Mouse (Mus musculus) megakaryocyte, embryonic 14.5 days (primary cell): ENCODE measurements around the gene Apopt1. TPM values are rescaled to one million over a fixed set of nuclear protein-coding genes. Genes with fewer than 3 reads are reported as not detected.
"Not testable (repeated sequence)": the region's sequence is repeated elsewhere in the genome, so short reads cannot be mapped to it uniquely, and the experiment has no call there.

ENCODE experiments used
- H3K27me3 ChIP-seq: replicated peaks from 2 replicates; pipeline ENCODE3; 2012; ENCODE audit warnings: inconsistent platforms
- H3K36me3 ChIP-seq: replicated peaks from 2 replicates; pipeline ENCODE3; 2012; ENCODE audit warnings: low read length, inconsistent platforms, mixed read lengths
- H3K4me1 ChIP-seq: 2 replicates; pipeline ENCODE4 v1.6.1; 2012; ENCODE audit warnings: inconsistent platforms
- H3K4me3 ChIP-seq: replicated peaks from 2 replicates; pipeline ENCODE3; 2012; ENCODE audit warnings: moderate library complexity, mild to moderate bottlenecking, inconsistent platforms
- H3K9me3 ChIP-seq: 2 replicates; pipeline ENCODE4 v1.6.1; 2012; ENCODE audit warnings: inconsistent platforms
- FLI1 ChIP-seq: IDR thresholded peaks from 2 replicates; pipeline ENCODE4 v1.6.1; 2012; ENCODE audit warnings: low read length, inconsistent platforms, mixed read lengths
- GATA1 ChIP-seq: IDR thresholded peaks from 3 replicates; pipeline ENCODE4 v1.6.1; 2012; ENCODE audit warnings: mixed read lengths, low read length, inconsistent platforms, borderline replicate concordance
- polyA plus RNA-seq: library from polyadenylated mRNA; stranded (reverse); fragments of >175 nt; gene quantifications from 2 replicates; pipeline ENCODE4 v1.2.3, GENCODE M21; 2012; ENCODE audit warnings: low replicate concordance; ENCODE audit not compliant: insufficient read depth

The Apopt1 gene
- polyA plus RNA-seq, 1 experiment: 126 TPM

DNA sequence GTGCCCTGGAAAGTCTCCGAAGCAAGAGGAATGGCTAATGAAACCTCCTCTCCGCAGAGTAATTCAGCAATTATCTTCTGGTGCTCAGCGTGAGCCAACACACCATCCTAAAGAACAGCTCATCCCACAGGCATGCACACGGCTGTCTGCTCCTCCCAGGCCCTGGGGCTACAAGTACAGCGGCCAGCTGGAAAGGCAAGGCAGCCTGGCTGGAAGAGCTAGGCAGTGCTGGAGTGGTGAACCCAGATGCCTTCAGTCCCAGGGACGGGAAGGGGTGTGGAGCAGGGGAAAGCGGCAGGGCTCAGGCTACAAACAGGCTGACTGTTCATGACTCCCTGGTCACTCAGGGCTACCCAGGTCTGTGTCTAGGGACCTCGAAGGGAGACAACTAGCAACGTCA, 8.5 kb upstream of the Apopt1 start:
- Histone ChIP-seq H3K9me3 (no peaks in the 10 kb centered on the region), H3K27me3 (peaks cover 31% of the 10 kb centered on the region), H3K36me3 (peaks cover 20% of the 10 kb centered on the region), H3K4me1 (peaks cover 9% of the 10 kb centered on the region; the same call in 1 of the 2 replicates), H3K4me3 (no peak overlapping the region)
- TF ChIP-seq FLI1 (no peak), GATA1 (no peak)

DNA sequence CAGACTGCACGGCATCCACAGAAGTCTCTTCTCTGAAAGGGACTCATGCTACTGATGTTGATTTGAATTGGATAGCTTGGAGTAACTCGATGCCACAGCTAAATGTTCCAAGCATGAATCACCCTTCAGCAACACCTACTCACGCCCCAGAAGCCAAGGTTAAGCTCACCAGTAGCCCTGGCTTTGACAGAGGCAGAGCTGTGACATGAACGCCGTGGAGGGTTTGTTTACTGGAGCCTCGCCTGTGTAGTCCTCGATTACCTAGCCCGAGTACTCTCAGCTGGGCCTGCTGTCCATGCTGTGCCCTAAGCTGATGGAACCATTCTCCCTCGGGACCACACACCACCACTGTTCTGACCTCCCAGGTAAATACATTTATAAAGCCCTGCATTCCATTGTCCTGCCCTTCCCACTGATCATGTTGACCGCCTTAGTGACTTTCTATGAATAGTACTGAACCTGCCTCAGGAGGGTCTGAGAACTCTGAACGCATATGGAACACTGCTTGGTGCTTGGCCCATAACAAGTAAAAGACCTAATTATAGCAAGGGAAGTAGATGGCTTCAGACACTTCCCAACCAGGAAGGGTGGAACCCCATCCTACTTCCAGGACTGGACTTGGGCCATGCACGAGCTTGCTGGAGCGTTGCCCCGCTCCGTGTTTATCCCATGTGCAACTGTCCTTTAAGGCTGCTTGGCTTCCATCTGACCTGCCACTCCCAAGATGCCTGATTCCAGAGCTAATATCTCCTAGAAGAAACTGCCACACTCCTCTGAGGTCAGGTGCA, 7.7 kb upstream of the Apopt1 start:
- no peaks in the 10 kb centered on the region for H3K9me3 ChIP-seq
- TF ChIP-seq FLI1: no peak
- TF ChIP-seq GATA1: no peak
- peaks cover 4% of the 10 kb centered on the region; the same call in 1 of the 2 replicates for H3K4me1 ChIP-seq
- no peak overlapping the region for H3K4me3 ChIP-seq
- peaks cover 28% of the 10 kb centered on the region for H3K36me3 ChIP-seq
- H3K27me3 ChIP-seq: peaks cover 24% of the 10 kb centered on the region

GRCm38 (mm10) chr12:111708181-111708580, 4.9 kb upstream of the Apopt1 start:
- Histone ChIP-seq H3K27me3 (peaks cover 16% of the 10 kb centered on the region), H3K9me3 (no peaks in the 10 kb centered on the region), H3K4me1 (peaks cover 19% of the 10 kb centered on the region), H3K4me3 (no peak overlapping the region), H3K36me3 (peaks cover 40% of the 10 kb centered on the region)
- TF ChIP-seq GATA1: no peak
- TF ChIP-seq FLI1: no peak

GRCm38 (mm10) chr12:111710091-111710490, 3.0 kb upstream of the Apopt1 start:
- H3K4me1 ChIP-seq: peaks cover 29% of the 10 kb centered on the region
- H3K4me3 ChIP-seq: no peak overlapping the region
- no peaks in the 10 kb centered on the region for H3K9me3 ChIP-seq
- TF ChIP-seq FLI1: no peak
- TF ChIP-seq GATA1: no peak
- H3K27me3 ChIP-seq: peaks cover 2% of the 10 kb centered on the region
- peaks cover 43% of the 10 kb centered on the region for H3K36me3 ChIP-seq

- H3K4me1 ChIP-seq: peaks cover 44% of the 10 kb centered on the region
- H3K27me3 ChIP-seq: no peaks in the 10 kb centered on the region
- no peak for TF ChIP-seq GATA1
- TF ChIP-seq FLI1: no peak
- H3K9me3 ChIP-seq: no peaks in the 10 kb centered on the region
- H3K36me3 ChIP-seq: peaks cover 48% of the 10 kb centered on the region
- H3K4me3 ChIP-seq: peak overlapping the region; percentile 96
Measured at GRCm38 (mm10) chr12:111712476-111712875, 585 bp upstream of the Apopt1 start.

GRCm38 (mm10) chr12:111713880-111714279, 819 bp downstream of the Apopt1 start:
- peak overlapping the region; percentile 96 for H3K4me3 ChIP-seq
- peaks cover 52% of the 10 kb centered on the region for H3K4me1 ChIP-seq
- H3K9me3 ChIP-seq, H3K27me3 ChIP-seq: not testable (repeated sequence)
- H3K36me3 ChIP-seq: peaks cover 36% of the 10 kb centered on the region

DNA sequence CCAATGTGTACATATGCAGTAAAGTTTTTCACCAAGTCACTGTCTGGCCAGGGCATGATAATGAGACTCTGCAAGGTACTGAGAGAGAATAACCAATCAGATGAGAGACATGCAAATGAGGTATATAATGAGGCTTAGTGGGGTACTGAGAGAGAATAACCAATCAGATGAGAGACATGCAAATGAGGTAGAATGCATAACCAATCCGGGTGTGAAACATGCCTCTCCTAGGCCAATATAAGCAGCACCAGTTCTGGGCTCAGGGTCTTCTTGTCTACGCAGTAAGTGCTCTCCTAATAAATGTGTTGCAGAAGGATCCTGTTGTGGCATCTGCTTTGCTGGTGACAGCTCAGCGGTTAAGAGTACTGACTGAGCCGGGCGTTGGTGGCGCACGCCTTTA, 3.4 kb downstream of the Apopt1 start:
- Histone ChIP-seq H3K4me1 (peaks cover 52% of the 10 kb centered on the region), H3K4me3 (no peak overlapping the region), H3K36me3 (peaks cover 21% of the 10 kb centered on the region), H3K9me3 (no peaks in the 10 kb centered on the region), H3K27me3 (no peaks in the 10 kb centered on the region)
- no peak for TF ChIP-seq FLI1
- no peak for TF ChIP-seq GATA1

- Histone ChIP-seq H3K36me3 (peaks cover 33% of the 10 kb centered on the region), H3K9me3 (no peaks in the 10 kb centered on the region), H3K4me1 (peaks cover 44% of the 10 kb centered on the region), H3K4me3 (peak overlapping the region; percentile 62), H3K27me3 (no peaks in the 10 kb centered on the region)
- no peak for TF ChIP-seq GATA1
- TF ChIP-seq FLI1: no peak
Measured at GRCm38 (mm10) chr12:111718656-111719055, 5.6 kb downstream of the Apopt1 start.

DNA sequence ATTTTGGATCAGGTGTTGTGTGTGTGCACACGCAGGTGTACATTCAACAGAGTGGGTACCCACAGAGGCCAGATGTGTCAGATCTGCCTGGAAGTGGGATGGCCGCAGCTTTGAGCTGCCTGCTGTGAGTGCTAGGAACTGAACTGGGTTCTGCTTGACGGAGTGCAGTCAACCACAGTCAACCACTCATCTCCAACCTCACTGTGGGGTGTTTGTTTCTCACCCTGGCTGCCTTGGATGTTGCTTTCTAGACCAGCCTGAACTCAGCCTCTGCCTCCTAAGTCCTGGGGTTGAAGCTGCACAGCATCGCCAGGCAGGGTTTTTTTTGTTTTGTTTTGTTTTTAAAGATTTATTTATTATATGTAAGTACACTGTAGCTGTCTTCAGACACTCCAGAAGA, 7.2 kb downstream of the Apopt1 start:
- Histone ChIP-seq H3K9me3 (no peaks in the 10 kb centered on the region), H3K36me3 (peaks cover 44% of the 10 kb centered on the region), H3K27me3 (no peaks in the 10 kb centered on the region), H3K4me3 (no peak overlapping the region), H3K4me1 (peaks cover 40% of the 10 kb centered on the region)
- TF ChIP-seq FLI1 (no peak), GATA1 (no peak)

GRCm38 (mm10) chr12:111722654-111723053, 9.6 kb downstream of the Apopt1 start:
- H3K9me3 ChIP-seq: no peaks in the 10 kb centered on the region
- H3K4me1 ChIP-seq: peaks cover 45% of the 10 kb centered on the region
- TF ChIP-seq GATA1 (no peak), FLI1 (no peak)
- peaks cover 60% of the 10 kb centered on the region for H3K36me3 ChIP-seq
- H3K4me3 ChIP-seq: no peak overlapping the region
- H3K27me3 ChIP-seq: no peaks in the 10 kb centered on the region
